Mouse (Mus musculus) heart, embryonic 11.5 days (tissue): ENCODE data around the gene Gm9780. TPM values are rescaled to one million over a fixed set of nuclear protein-coding genes. Genes with fewer than 3 reads are reported as not detected.
"Not testable (repeated sequence)": the region's sequence is repeated elsewhere in the genome, so short reads cannot be mapped to it uniquely, and the experiment has no call there.

Experiments used
- ATAC-seq: fragments of 200-750 bp; cut with Nextera tagmentation; replicated peaks from 2 replicates; pipeline ENCODE4 v1.8.0; 2017; ENCODE audit warnings: moderate library complexity; ENCODE audit not compliant: insufficient number of reproducible peaks, low FRiP score, low TSS enrichment
- H3K27ac ChIP-seq: fragments of 300-500 bp; sonication (generic); 2 replicates; pipeline ENCODE4 v1.5.1; 2014; ENCODE audit warnings: mild to moderate bottlenecking, low read depth, low read length
- H3K27me3 ChIP-seq: fragments of 300-500 bp; sonication (generic); 2 replicates; pipeline ENCODE4 v1.6.1; 2014; ENCODE audit warnings: mild to moderate bottlenecking, low read length, mixed read lengths; ENCODE audit not compliant: control insufficient read depth, insufficient read depth
- H3K36me3 ChIP-seq: fragments of 300-500 bp; sonication (generic); 2 replicates; pipeline ENCODE4 v1.6.1; 2014; ENCODE audit warnings: mild to moderate bottlenecking, low read length, moderate library complexity, mixed read lengths; ENCODE audit not compliant: control insufficient read depth, insufficient read depth
- H3K4me1 ChIP-seq: fragments of 300-500 bp; sonication (generic); 2 replicates; pipeline ENCODE4 v1.6.1; 2014; ENCODE audit warnings: low read length; ENCODE audit not compliant: control insufficient read depth, insufficient read depth
- H3K4me2 ChIP-seq: fragments of 300-500 bp; sonication (generic); 2 replicates; pipeline ENCODE4 v1.6.1; 2014; ENCODE audit warnings: mild to moderate bottlenecking, moderate library complexity
- H3K4me3 ChIP-seq: fragments of 300-500 bp; sonication (generic); 2 replicates; pipeline ENCODE4 v1.5.1; 2014; ENCODE audit warnings: low read depth, low read length
- H3K9ac ChIP-seq: fragments of 300-500 bp; sonication (generic); 2 replicates; pipeline ENCODE4 v1.6.1; 2014; ENCODE audit warnings: mild to moderate bottlenecking, low read depth, low read length, moderate library complexity
- H3K9me3 ChIP-seq: fragments of 300-500 bp; sonication (generic); replicated peaks from 2 replicates; pipeline ENCODE4 v1.6.1; 2016; ENCODE audit warnings: low read length; ENCODE audit not compliant: control insufficient read depth
- WGBS: fragments of 180-500 bp; shearing (Covaris S2); extraction: QIAGEN DNeasy Blood & Tissue Kit; methylation state at CpG from one replicate; pipeline ENCODE4 v1.1.7; 2014; ENCODE audit not compliant: insufficient replicate concordance; 5-methylcytosine and 5-hydroxymethylcytosine counted together
- polyA plus RNA-seq: library from polyadenylated mRNA; unstranded; fragments of >200 nt; fragmentation: Nextera tagmentation; extraction: Ambion mirVana; gene quantifications from 2 replicates; pipeline ENCODE4 v1.2.1, GENCODE M21; 2014

Gm9780 gene
- 0.15 and 1.0 TPM in 2 replicates for polyA plus RNA-seq

- not testable (repeated sequence) for H3K4me3 ChIP-seq, H3K27me3 ChIP-seq, H3K9ac ChIP-seq, H3K27ac ChIP-seq, H3K9me3 ChIP-seq, H3K36me3 ChIP-seq, ATAC-seq, H3K4me2 ChIP-seq, H3K4me1 ChIP-seq
- no CpG with 5 or more reads among the region's 26 CpGs for whole genome bisulfite sequencing
Observed at GRCm38 (mm10) chr14:26042611-26043010, at the start of gene Gm9780. Gm9780 (minus strand) TSS chr14:26042711.

DNA sequence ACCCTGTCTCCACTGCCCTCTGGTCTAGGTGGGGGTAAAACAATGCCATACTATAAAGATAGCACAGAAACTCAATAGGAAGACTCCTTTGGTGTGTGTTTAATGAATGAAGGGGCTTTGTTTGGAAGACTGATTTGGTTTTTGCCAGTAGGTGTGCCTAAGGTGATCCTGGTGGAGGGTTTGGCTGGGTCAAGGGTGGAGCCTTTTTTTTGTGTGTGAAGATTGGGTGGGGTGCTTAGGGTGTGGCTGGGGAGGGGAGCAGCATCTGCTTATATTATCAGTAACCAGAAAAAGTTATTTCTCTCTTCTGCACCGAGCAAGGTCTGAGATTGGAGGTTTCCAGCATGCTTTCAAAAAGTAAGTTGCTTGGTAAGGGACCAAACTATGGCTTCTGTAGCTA lies 39.5 kb upstream of the Gm9780 start, which contains the start of gene Cphx3:
TSS of gene Cphx3 (plus strand) at position 301 of the 400 bp plus-strand sequence.
- not testable (repeated sequence) for H3K4me1 ChIP-seq, H3K27ac ChIP-seq, H3K9me3 ChIP-seq, H3K9ac ChIP-seq, H3K27me3 ChIP-seq, H3K4me2 ChIP-seq, H3K36me3 ChIP-seq, H3K4me3 ChIP-seq, ATAC-seq
- no CpG with 5 or more reads among the region's 1 CpGs for WGBS

- not testable (repeated sequence) for H3K4me2 ChIP-seq, H3K27me3 ChIP-seq, H3K9me3 ChIP-seq, H3K36me3 ChIP-seq, ATAC-seq, H3K9ac ChIP-seq, H3K27ac ChIP-seq, H3K4me1 ChIP-seq, H3K4me3 ChIP-seq
- WGBS, result no CpG with 5 or more reads among the region's 6 CpGs
Observed at GRCm38 (mm10) chr14:26081216-26081615, 38.7 kb upstream of the Gm9780 start, which contains the start of gene Cphx2. Cphx2 (plus strand) TSS chr14:26081516.

- H3K9ac ChIP-seq, H3K4me3 ChIP-seq, H3K4me1 ChIP-seq, H3K4me2 ChIP-seq, ATAC-seq, H3K9me3 ChIP-seq, H3K36me3 ChIP-seq, H3K27me3 ChIP-seq, H3K27ac ChIP-seq: not testable (repeated sequence)
- WGBS, result no CpG with 5 or more reads among the region's 5 CpGs
Observed at GRCm38 (mm10) chr14:26076620-26077390, 34.3 kb upstream of the Gm9780 start.

- H3K4me3 ChIP-seq, H3K27me3 ChIP-seq, H3K4me2 ChIP-seq, ATAC-seq, H3K27ac ChIP-seq, H3K4me1 ChIP-seq, H3K36me3 ChIP-seq, H3K9ac ChIP-seq, H3K9me3 ChIP-seq: not testable (repeated sequence)
- no CpG with 5 or more reads among the region's 10 CpGs for WGBS
Observed at GRCm38 (mm10) chr14:26067325-26067633, 24.8 kb upstream of the Gm9780 start, which contains the start of gene Tmem254c. Tmem254c (minus strand) TSS chr14:26067355.

GRCm38 (mm10) chr14:26066574-26067324 lies 24.2 kb upstream of the Gm9780 start:
- H3K36me3 ChIP-seq, H3K9ac ChIP-seq, H3K9me3 ChIP-seq, H3K27ac ChIP-seq, H3K4me3 ChIP-seq, ATAC-seq, H3K27me3 ChIP-seq, H3K4me2 ChIP-seq, H3K4me1 ChIP-seq: not testable (repeated sequence)
- no CpG with 5 or more reads among the region's 44 CpGs for WGBS

DNA sequence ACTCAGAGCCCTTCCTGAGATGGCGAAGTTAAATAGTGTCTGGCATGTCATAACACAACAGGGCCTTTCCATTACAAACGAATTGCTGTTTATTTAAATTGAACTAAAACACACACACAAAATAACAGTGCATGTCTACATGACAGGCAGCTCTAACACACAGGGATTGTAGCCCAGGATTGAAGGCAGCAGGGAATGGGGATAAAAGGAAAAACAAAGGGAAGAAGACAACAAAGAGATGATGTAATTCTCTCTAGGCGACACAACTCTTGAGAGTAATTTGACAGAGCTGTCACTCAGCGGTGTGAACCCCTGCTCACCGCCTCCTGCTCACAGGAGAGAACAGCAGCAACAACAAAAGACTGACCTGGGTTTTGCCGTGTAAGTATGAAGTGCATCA lies 16.9 kb upstream of the Gm9780 start:
- not testable (repeated sequence) for ATAC-seq, H3K4me3 ChIP-seq, H3K9me3 ChIP-seq, H3K36me3 ChIP-seq, H3K9ac ChIP-seq, H3K4me2 ChIP-seq, H3K27ac ChIP-seq, H3K27me3 ChIP-seq, H3K4me1 ChIP-seq
- WGBS, result no CpG with 5 or more reads among the region's 6 CpGs

- not testable (repeated sequence) for H3K27ac ChIP-seq, H3K4me1 ChIP-seq, H3K4me3 ChIP-seq, H3K36me3 ChIP-seq, H3K9me3 ChIP-seq, H3K27me3 ChIP-seq, H3K9ac ChIP-seq, ATAC-seq, H3K4me2 ChIP-seq
- WGBS, result no CpG with 5 or more reads among the region's 3 CpGs
Observed at GRCm38 (mm10) chr14:26058184-26058583, 15.7 kb upstream of the Gm9780 start.
